10 mouse cellular contexts compared by ENCODE assay signal in the genomic region with DNA sequence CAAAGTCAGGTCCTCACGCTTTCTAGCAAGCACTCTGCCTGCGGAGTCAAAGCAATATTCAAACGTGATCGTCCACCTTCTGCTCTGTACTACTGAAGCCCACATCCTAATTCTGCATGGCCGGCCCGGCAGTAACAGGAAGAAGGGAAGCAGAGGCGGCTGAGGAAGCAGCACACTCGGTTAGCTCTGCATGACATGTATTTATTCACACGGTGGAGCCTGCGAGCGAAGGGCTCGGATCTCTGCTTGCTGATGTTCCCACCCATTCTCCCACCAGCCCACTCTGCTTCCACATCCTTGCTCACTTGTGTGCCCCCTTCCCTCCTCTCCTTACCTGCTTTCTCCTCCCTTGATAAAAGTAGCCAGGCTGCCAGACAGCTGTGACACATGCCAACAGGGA.
DNase-seq lines count a peak whose midpoint lies in the region; ATAC-seq lines count a peak whose summit lies in the region.
"Had no signal": no experiment of that assay in that cellular context is flagged by ENCODE, and none has a peak within 500 bp of the region (broad histone marks: within the 10 kb centered on the region; RNA-seq: fewer than 3 reads in every experiment).

No protein-coding gene starts in this region.

- no peak overlapping the region for H3K4me3 ChIP-seq in kidney, embryonic 14.5 days (ENCODE audit: low read length)
- peak overlapping the region; percentile 10; the same call in 1 of the 2 replicates for H3K4me3 ChIP-seq in midbrain, embryonic 16.5 days (ENCODE audit: low read depth, low read length)
- no peak overlapping the region for H3K4me3 ChIP-seq in limb, embryonic 10.5 days
- H3K4me3 ChIP-seq: heart, embryonic 15.5 days; lung, embryonic 15.5 days had no signal

- no peak for ATAC-seq in kidney, embryonic 14.5 days (ENCODE audit: low FRiP score, low TSS enrichment)
- ATAC-seq in midbrain, embryonic 16.5 days, result peak; percentile 77
- no peak for ATAC-seq in erythroblast, adult 5-6 weeks (replicated peaks; ENCODE audit: low FRiP score, poor library complexity, severe bottlenecking)
- ATAC-seq in erythroid progenitor cell, adult 5-6 weeks (replicated peaks; ENCODE audit: low FRiP score, poor library complexity, severe bottlenecking), result no peak

- H3K9ac ChIP-seq in kidney, embryonic 14.5 days (ENCODE audit: low read depth, low read length), result no peak overlapping the region
- peak overlapping the region; percentile 20; the same call in 1 of the 2 replicates for H3K9ac ChIP-seq in midbrain, embryonic 16.5 days (ENCODE audit: low read depth, low read length)
- H3K9ac ChIP-seq: heart, embryonic 15.5 days; lung, embryonic 15.5 days had no signal

- H3K27ac ChIP-seq in kidney, embryonic 14.5 days (ENCODE audit: low read depth, low read length), result no peak overlapping the region
- peak overlapping the region; percentile 77 for H3K27ac ChIP-seq in midbrain, embryonic 16.5 days (ENCODE audit: low read length)
- no peak overlapping the region; the same call in 1 of the 2 replicates for H3K27ac ChIP-seq in limb, embryonic 10.5 days
- H3K27ac ChIP-seq: heart, embryonic 15.5 days; lung, embryonic 15.5 days had no signal

- no peaks in the 10 kb centered on the region for H3K36me3 ChIP-seq in kidney, embryonic 14.5 days (ENCODE audit: control insufficient read depth, insufficient read depth, low read length)
- no peaks in the 10 kb centered on the region for H3K36me3 ChIP-seq in midbrain, embryonic 16.5 days (ENCODE audit: control insufficient read depth, insufficient read depth, low read length)
- H3K36me3 ChIP-seq in limb, embryonic 10.5 days, result no peaks in the 10 kb centered on the region
- H3K36me3 ChIP-seq: heart, embryonic 15.5 days; lung, embryonic 15.5 days had no signal

- DNase-seq in kidney, postnatal 10 days, result peak; percentile 41
- peak; percentile 24 to 26 for DNase-seq in B cell, adult 2 months
- DNase-seq in frontal cortex, postnatal 14 days (ENCODE audit: low spot score in 2 of 2), result peak; percentile 39
- no peak for DNase-seq in limb, embryonic 10.5 days (ENCODE audit: low spot score)

- no peaks in the 10 kb centered on the region for H3K27me3 ChIP-seq in kidney, embryonic 14.5 days (ENCODE audit: control insufficient read depth, insufficient read depth, low read length)
- no peaks in the 10 kb centered on the region for H3K27me3 ChIP-seq in midbrain, embryonic 16.5 days (ENCODE audit: control insufficient read depth, insufficient read depth, low read depth, low read length)
- no peaks in the 10 kb centered on the region for H3K27me3 ChIP-seq in limb, embryonic 10.5 days (ENCODE audit: low read depth, poor library complexity, severe bottlenecking)
- H3K27me3 ChIP-seq: heart, embryonic 15.5 days; lung, embryonic 15.5 days had no signal

- no peaks in the 10 kb centered on the region for H3K9me3 ChIP-seq in kidney, embryonic 14.5 days (ENCODE audit: control insufficient read depth, low read length)
- H3K9me3 ChIP-seq in midbrain, embryonic 16.5 days (replicated peaks; ENCODE audit: control insufficient read depth, low read length, poor library complexity, severe bottlenecking), result no peaks in the 10 kb centered on the region
- H3K9me3 ChIP-seq in limb, embryonic 10.5 days (replicated peaks), result no peaks in the 10 kb centered on the region
- H3K9me3 ChIP-seq: heart, embryonic 15.5 days; lung, embryonic 15.5 days had no signal

- H3K4me2 ChIP-seq in kidney, embryonic 14.5 days (replicated peaks; ENCODE audit: low read depth, low read length), result no peak overlapping the region
- H3K4me2 ChIP-seq in midbrain, embryonic 16.5 days (ENCODE audit: low read length), result peak overlapping the region; percentile 34
- H3K4me2 ChIP-seq: heart, embryonic 15.5 days; lung, embryonic 15.5 days had no signal

- 0 out of 2 replicates have a peak, but pooled peaks cover 3% of the 10 kb centered on the region for H3K4me1 ChIP-seq in kidney, embryonic 14.5 days (ENCODE audit: control insufficient read depth, insufficient read depth, low read length)
- peaks cover 14% of the 10 kb centered on the region for H3K4me1 ChIP-seq in midbrain, embryonic 16.5 days (ENCODE audit: control insufficient read depth, insufficient read depth, low read length)
- H3K4me1 ChIP-seq in limb, embryonic 10.5 days, result peaks cover 25% of the 10 kb centered on the region

- WGBS in kidney, embryonic 14.5 days, result 29% methylated on average over 12 of the region's 12 CpGs
- WGBS in midbrain, embryonic 16.5 days, result 20% methylated on average over 12 of the region's 12 CpGs
- WGBS in limb, embryonic 10.5 days, result 55% methylated on average over 12 of the region's 12 CpGs
